Mouse (Mus musculus) kidney, postnatal 0 days (tissue): ENCODE results near the gene Srebf2. TPM values are rescaled to one million over a fixed set of nuclear protein-coding genes. Genes with fewer than 3 reads are reported as not detected.
"Not testable (repeated sequence)": the region's sequence is repeated elsewhere in the genome, so short reads cannot be mapped to it uniquely, and the experiment has no call there.

Experiments
- ATAC-seq: fragments of 200-750 bp; cut with Nextera tagmentation; replicated peaks from 2 replicates; pipeline ENCODE4 v1.8.0; 2017; ENCODE audit warnings: low read depth, moderate number of reproducible peaks, moderate TSS enrichment, moderate library complexity; ENCODE audit not compliant: low FRiP score
- DNase-seq: peaks from one replicate; pipeline ENCODE4 v3.0.0-alpha.2; 2016; ENCODE audit warnings: low spot score
- H3K27ac ChIP-seq: fragments of 300-500 bp; sonication (generic); 2 replicates; pipeline ENCODE4 v1.5.1; 2014; ENCODE audit warnings: mild to moderate bottlenecking
- H3K27me3 ChIP-seq: fragments of 300-500 bp; sonication (generic); 2 replicates; pipeline ENCODE4 v1.6.1; 2014; ENCODE audit warnings: low read length, mixed read lengths; ENCODE audit not compliant: insufficient read depth
- H3K36me3 ChIP-seq: fragments of 300-500 bp; sonication (generic); 2 replicates; pipeline ENCODE4 v1.6.1; 2014; ENCODE audit warnings: low read length, mixed read lengths; ENCODE audit not compliant: insufficient read depth
- H3K4me1 ChIP-seq: fragments of 300-500 bp; sonication (generic); replicated peaks from 2 replicates; pipeline ENCODE4 v1.6.1; 2014; ENCODE audit warnings: antibody characterized with exemption, low read length, mixed read lengths; ENCODE audit not compliant: insufficient read depth
- H3K4me2 ChIP-seq: fragments of 300-500 bp; sonication (generic); 2 replicates; pipeline ENCODE4 v1.6.1; 2014; ENCODE audit warnings: mild to moderate bottlenecking, low read length, moderate library complexity, mixed read lengths
- H3K4me3 ChIP-seq: fragments of 300-500 bp; sonication (generic); replicated peaks from 2 replicates; pipeline ENCODE4 v1.5.1; 2014; ENCODE audit warnings: low read depth, low read length
- H3K9ac ChIP-seq: fragments of 300-500 bp; sonication (generic); 2 replicates; pipeline ENCODE4 v1.6.1; 2014; ENCODE audit warnings: low read depth, low read length
- H3K9me3 ChIP-seq: fragments of 300-500 bp; sonication (generic); replicated peaks from 2 replicates; pipeline ENCODE4 v1.6.1; 2016; ENCODE audit warnings: low read length, inconsistent platforms, mixed read lengths
- CTCF ChIP-seq: IDR thresholded peaks from 2 replicates; pipeline ENCODE4 v1.5.1; 2016; ENCODE audit warnings: antibody characterized with exemption, low read depth, mild to moderate bottlenecking, moderate library complexity
- WGBS: fragments of 180-500 bp; shearing (Covaris S2); extraction: QIAGEN DNeasy Blood & Tissue Kit; methylation state at CpG from one replicate; pipeline ENCODE4 v1.1.7; 2014; 5-methylcytosine and 5-hydroxymethylcytosine counted together
- microRNA counts: library from miRNA; unstranded; fragments of <30 nt; microRNA quantifications from one replicate; lab custom pipeline; 2015
- microRNA-seq: library from miRNA; unstranded; fragments of <30 nt; microRNA quantifications from one replicate; pipeline ENCODE4, GENCODE M21; 2016
- polyA plus RNA-seq: library from polyadenylated mRNA; unstranded; fragments of >200 nt; fragmentation: Nextera tagmentation; extraction: Ambion mirVana; gene quantifications from 2 replicates; pipeline ENCODE4 v1.2.1, GENCODE M21; 2015

Gene Srebf2
- polyA plus RNA-seq, 1 experiment from 2014 or later: 89.0 TPM

GRCm38 (mm10) chr15:82244115-82244804 lies 97.3 kb downstream of the Srebf2 start, which contains the start of gene Cenpm:
Cenpm (minus strand) TSS chr15:82244748.
- Histone ChIP-seq H3K9me3 (no peaks in the 10 kb centered on the region), H3K9ac (peak within 1 kb of the TSS; percentile 62), H3K4me3 (peak within 1 kb of the TSS; percentile 71), H3K27me3 (no peaks in the 10 kb centered on the region), H3K36me3 (no peaks in the 10 kb centered on the region), H3K4me1 (0 out of 2 replicates have a peak, but pooled peaks cover 5% of the 10 kb centered on the region), H3K4me2 (peak within 1 kb of the TSS; percentile 89), H3K27ac (peak within 1 kb of the TSS; percentile 64; the same call in 1 of the 2 replicates)
- TF ChIP-seq CTCF: no peak
- under 1% methylated on average over 65 of the region's 65 CpGs for WGBS
- DNase-seq (peak; percentile 97), ATAC-seq (peak; percentile 96)

DNA sequence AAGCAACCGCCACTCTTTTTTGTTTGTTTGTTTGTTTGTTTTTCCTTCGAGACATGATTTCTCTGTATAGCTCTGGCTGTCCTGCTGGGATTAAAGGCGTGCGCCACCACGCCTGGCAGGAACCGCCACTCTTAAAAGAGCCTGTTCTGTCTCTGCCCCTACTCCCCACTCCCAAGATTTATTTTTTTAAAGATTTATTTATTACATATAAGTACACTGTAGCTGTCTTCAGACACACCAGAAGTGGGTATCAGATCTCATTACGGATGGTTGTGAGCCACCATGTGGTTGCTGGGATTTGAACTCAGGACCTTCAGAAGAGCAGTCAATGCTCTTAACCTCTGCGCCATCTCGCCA lies 97.8 kb downstream of the Srebf2 start:
- peak; percentile 11; the same call in 1 of the 2 replicates for ATAC-seq
- not testable (repeated sequence) for H3K9me3 ChIP-seq, DNase-seq, H3K27me3 ChIP-seq, H3K36me3 ChIP-seq, H3K4me1 ChIP-seq, H3K27ac ChIP-seq
- Histone ChIP-seq H3K9ac (peak overlapping the region; percentile 62; the same call in 1 of the 2 replicates), H3K4me3 (peak overlapping the region; percentile 71), H3K4me2 (peak overlapping the region; percentile 89)
- 20% methylated on average over 9 of the region's 9 CpGs for WGBS

- Histone ChIP-seq H3K9ac (no peak overlapping the region), H3K4me3 (no peak overlapping the region), H3K27me3 (no peaks in the 10 kb centered on the region), H3K9me3 (no peaks in the 10 kb centered on the region), H3K4me2 (no peak overlapping the region), H3K36me3 (no peaks in the 10 kb centered on the region), H3K4me1 (0 out of 2 replicates have a peak, but pooled peaks cover 5% of the 10 kb centered on the region), H3K27ac (no peak overlapping the region)
- ATAC-seq (no peak), DNase-seq (no peak)
- TF ChIP-seq CTCF: no peak
- 67% methylated on average over 3 of the region's 3 CpGs for WGBS
Measured at GRCm38 (mm10) chr15:82247131-82247776, 100.3 kb downstream of the Srebf2 start.

DNA sequence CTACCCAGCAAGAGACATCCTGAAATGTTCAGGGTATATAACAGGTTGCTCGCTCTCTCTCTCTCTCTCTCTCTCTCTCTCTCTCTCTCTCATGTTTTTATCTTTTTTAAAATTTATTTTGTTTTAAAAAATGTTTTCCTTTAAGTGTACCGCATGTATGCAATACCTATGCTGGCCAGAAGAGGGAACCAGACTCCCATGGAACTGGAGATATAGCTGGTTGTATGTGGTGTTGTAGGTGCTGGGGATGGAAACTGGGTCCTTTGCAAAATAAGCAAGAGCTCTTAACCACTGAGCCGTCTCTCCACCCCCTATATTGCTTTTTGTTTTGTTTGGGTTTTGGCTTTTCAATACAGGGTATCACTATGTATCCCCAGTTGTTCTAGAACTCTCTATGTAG lies 104.6 kb downstream of the Srebf2 start:
- Histone ChIP-seq H3K27me3 (no peaks in the 10 kb centered on the region), H3K27ac (no peak overlapping the region), H3K4me3 (no peak overlapping the region), H3K4me1 (no peaks in the 10 kb centered on the region), H3K9ac (no peak overlapping the region), H3K9me3 (no peaks in the 10 kb centered on the region), H3K36me3 (no peaks in the 10 kb centered on the region), H3K4me2 (no peak overlapping the region)
- TF ChIP-seq CTCF: peak; percentile 48; the same call in 1 of the 2 replicates
- 95% methylated on average over 3 of the region's 3 CpGs for WGBS
- DNase-seq (no peak), ATAC-seq (no peak)

- TF ChIP-seq CTCF: no peak
- Histone ChIP-seq H3K27ac (no peak within 1 kb of the TSS), H3K4me2 (no peak within 1 kb of the TSS), H3K9ac (no peak within 1 kb of the TSS), H3K9me3 (no peaks in the 10 kb centered on the region), H3K36me3 (no peaks in the 10 kb centered on the region), H3K4me3 (no peak within 1 kb of the TSS), H3K4me1 (no peaks in the 10 kb centered on the region), H3K27me3 (no peaks in the 10 kb centered on the region)
- no peak for ATAC-seq
- 89% methylated on average over 6 of the region's 6 CpGs for whole genome bisulfite sequencing
- DNase-seq: no peak
Measured at GRCm38 (mm10) chr15:82252097-82252496, 105.1 kb downstream of the Srebf2 start, which contains the start of gene 1500009C09Rik. 1500009C09Rik (plus strand) TSS chr15:82252397.

MicroRNA genes within 50 kb of the gene (microRNA counts, 519-probe panel; counts per million panel counts)
- microRNA mmu-miR-33 (lab: Ali Mortazavi, UCI): 330 counts per million, percentile 68 among the panel's probes with 10 or more counts

Small RNA genes within 50 kb of the gene (microRNA-seq; reads per million reads assigned to microRNA genes)
- gene Mir33: 56.7 reads per million, percentile 46 among the genes with 10 or more reads in this experiment

Other genes starting within 250 kb of the Srebf2 start
- 122 and 129 TPM in 2 replicates for gene Polr3h, start 220.9 kb upstream of the Srebf2 start, polyA plus RNA-seq
- 20.4 and 23.1 TPM in 2 replicates for gene Csdc2, start 210.4 kb upstream of the Srebf2 start, polyA plus RNA-seq
- gene Pmm1, start 186.3 kb upstream of the Srebf2 start, polyA plus RNA-seq: 27.1 and 27.8 TPM in 2 replicates
- not detected in 2 replicates for gene 1700029P11Rik, start 166.6 kb upstream of the Srebf2 start, polyA plus RNA-seq
- 45.2 and 53.6 TPM in 2 replicates for gene Xrcc6, start 159.3 kb upstream of the Srebf2 start, polyA plus RNA-seq
- gene Desi1, start 113.3 kb upstream of the Srebf2 start, polyA plus RNA-seq: 21.1 and 23.3 TPM in 2 replicates
- gene Snu13, start 99.6 kb upstream of the Srebf2 start, polyA plus RNA-seq: 215 and 225 TPM in 2 replicates
- gene 4930407I10Rik, start 88.0 kb upstream of the Srebf2 start, polyA plus RNA-seq: not detected in 2 replicates
- gene Mei1, start 77.2 kb upstream of the Srebf2 start, polyA plus RNA-seq: 0.09 TPM in 1 of 2 replicates, not detected in the other
- 10.7 and 11.9 TPM in 2 replicates for gene Ccdc134, start 19.3 kb upstream of the Srebf2 start, polyA plus RNA-seq
- 0.66 and 0.96 TPM in 2 replicates for gene Shisa8, start 65.6 kb downstream of the Srebf2 start, polyA plus RNA-seq
- 0.09 TPM in 1 of 2 replicates, not detected in the other for gene Tnfrsf13c, start 77.2 kb downstream of the Srebf2 start, polyA plus RNA-seq
- 45.0 and 46.4 TPM in 2 replicates for gene Cenpm, start 97.6 kb downstream of the Srebf2 start, polyA plus RNA-seq
- not detected in 2 replicates for gene 1500009C09Rik, start 105.2 kb downstream of the Srebf2 start, polyA plus RNA-seq
- 4.2 and 4.8 TPM in 2 replicates for gene Sept3, start 127.7 kb downstream of the Srebf2 start, polyA plus RNA-seq
- gene Wbp2nl, start 151.8 kb downstream of the Srebf2 start, polyA plus RNA-seq: 0.11 and 0.31 TPM in 2 replicates
- gene Naga, start 191.7 kb downstream of the Srebf2 start, polyA plus RNA-seq: 95.0 and 101 TPM in 2 replicates
- 7.4 and 8.4 TPM in 2 replicates for gene Pheta2, start 191.8 kb downstream of the Srebf2 start, polyA plus RNA-seq
- 375 and 378 TPM in 2 replicates for gene Smdt1, start 191.8 kb downstream of the Srebf2 start, polyA plus RNA-seq
- 793 and 923 TPM in 2 replicates for gene Ndufa6, start 207.1 kb downstream of the Srebf2 start, polyA plus RNA-seq
- 12.8 and 16.7 TPM in 2 replicates for gene Cyp2d22, start 233.1 kb downstream of the Srebf2 start, polyA plus RNA-seq
- not detected in 2 replicates for gene Cyp2d11, start 246.8 kb downstream of the Srebf2 start, polyA plus RNA-seq